Mouse (Mus musculus) layer of hippocampus, adult 18-20 months (tissue): ENCODE results near the gene Polrmt. TPM values are rescaled to one million over a fixed set of nuclear protein-coding genes. Genes with fewer than 3 reads are reported as not detected.
"Not testable (repeated sequence)": the region's sequence is repeated elsewhere in the genome, so short reads cannot be mapped to it uniquely, and the experiment has no call there.

ENCODE experiments used
- DNase-seq, 2 experiments: peaks; one replicate each; pipeline ENCODE4 v3.0.0; 2022; ENCODE audit warnings: low spot score in 2 of 2
- total RNA-seq, 2 experiments: library from RNA; stranded (reverse); gene quantifications; 2 replicates each; pipeline ENCODE4 v1.2.3; 2021

Gene Polrmt
- total RNA-seq, 2 experiments from 2014 or later, result 42.4 to 51.3 TPM

DNA sequence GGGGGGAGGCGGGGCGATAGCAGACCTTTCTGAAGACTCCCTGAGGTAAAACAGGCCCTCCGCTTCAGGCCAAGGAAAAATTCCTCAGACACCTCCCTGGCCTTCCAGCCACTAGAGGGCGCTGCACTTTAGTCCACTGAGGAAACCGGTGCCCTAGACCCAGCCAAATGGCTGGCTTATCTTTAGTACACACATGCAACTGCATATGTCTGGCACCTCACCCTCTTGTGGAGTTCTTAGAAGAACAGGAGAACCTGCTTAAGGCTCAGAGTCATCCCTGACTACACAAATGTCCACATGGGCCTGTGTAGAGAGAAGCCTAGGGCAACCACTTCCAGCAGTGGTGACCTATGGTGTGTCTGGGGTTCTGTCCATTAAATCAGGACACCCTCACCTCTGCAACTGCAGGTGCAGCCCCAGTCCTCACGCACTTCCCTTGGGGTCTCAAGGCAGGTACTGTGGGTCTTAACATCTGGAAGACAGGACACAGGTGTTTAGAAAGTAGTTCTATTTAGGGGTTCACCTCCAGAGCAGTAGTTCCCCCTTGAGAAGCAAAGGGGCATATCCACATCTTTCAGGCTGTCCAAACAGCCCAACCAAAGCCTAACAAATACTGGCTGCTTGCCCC is 33.8 kb downstream of the Polrmt start:
- DNase-seq, result peak; percentile 63 to 81

DNA sequence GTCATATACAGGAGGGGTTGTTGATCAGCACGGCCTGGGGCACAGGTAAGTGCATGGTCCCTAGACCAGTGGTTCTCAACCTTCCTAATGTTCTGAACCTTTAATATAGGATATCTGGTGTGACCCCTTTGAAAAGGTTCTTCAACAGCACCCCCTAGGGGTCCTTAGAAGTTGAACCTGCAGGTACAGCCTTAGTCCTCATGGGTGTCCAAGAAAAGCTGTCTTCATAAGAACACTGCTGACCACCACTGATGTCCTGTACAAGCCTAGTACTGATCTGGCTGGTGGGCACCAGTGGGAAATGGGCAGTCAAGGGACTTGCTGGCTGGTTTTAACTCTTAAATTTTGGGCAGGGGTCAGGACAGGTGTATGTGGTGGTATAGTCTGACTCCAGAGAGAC is 34.4 kb downstream of the Polrmt start:
- no peak for DNase-seq

DNA sequence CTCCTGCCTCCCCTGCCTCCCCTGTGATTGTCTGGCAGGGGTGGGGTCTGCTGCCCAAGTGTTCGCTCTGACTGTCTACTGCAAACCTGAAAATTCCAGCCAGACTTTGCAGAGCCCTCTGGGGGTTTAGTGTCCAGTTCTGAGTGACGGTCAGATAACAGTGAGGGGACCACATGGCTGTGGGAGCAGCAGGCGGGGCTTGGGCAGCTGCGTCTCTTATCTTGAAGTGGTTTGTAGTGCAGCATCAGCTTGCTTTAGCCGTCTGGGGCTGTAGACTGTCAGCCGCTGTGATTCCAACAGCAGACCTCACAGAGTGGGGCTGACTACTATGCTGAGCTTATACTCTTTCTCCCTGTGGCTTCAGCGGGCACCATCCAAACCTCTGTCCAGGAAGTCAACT is 37.1 kb downstream of the Polrmt start:
- no peak for DNase-seq

DNA sequence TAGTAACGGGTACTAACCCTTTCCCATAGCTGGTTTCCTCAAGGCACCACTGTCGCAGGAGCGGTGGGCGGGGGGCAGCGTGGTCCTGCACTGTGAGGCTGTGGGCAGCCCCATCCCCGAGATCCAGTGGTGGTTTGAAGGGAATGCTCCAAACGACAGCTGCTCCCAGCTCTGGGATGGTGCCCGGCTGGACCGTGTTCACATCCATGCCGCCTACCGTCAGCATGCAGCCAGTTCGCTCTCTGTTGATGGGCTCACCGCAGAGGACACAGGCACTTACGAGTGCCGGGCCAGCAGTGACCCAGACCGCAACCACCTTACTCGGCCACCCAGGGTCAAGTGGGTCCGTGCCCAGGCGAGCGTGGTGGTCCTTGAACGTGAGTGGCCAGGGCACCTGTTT is 37.7 kb downstream of the Polrmt start:
- DNase-seq, result no peak

DNA sequence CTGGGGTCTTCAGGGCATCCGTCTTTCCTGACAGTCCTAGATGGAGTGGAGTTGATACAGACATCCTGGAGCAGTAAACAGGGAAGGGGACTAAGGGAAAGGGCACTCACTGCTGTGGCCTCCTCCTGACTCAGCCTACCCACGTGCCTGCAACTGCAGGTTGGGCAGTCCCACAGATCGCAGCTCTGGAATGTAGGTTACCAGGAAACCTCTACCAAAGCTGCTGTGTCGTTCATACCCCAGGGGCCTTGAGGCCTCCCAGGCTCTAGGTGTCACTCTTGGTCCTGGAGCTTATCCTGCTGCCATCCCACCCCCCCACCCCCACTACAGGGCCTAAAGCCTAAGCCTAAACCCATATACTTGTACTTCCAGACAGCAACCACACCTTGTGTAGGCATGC is 38.6 kb downstream of the Polrmt start:
- no peak for DNase-seq

DNA sequence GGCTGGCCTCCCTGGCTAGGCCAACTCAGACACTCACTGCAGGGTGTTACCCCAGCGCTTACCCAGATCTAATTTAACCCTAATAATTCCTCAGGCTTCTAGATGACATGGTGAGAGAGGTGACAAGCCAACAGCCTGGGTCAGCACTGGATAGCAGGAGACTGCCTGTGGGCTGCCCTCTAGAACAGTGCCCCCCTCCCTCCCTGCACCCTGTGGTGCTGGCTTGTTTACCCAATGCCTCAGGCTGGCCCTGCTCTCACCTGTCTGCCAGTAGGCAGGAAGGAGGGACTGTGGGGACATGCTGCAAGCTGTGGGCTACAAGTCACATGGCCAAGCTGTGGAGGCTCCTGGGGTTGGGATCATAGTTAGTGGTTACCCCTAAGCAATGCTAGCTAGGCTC is 39.2 kb downstream of the Polrmt start:
- no peak for DNase-seq

DNA sequence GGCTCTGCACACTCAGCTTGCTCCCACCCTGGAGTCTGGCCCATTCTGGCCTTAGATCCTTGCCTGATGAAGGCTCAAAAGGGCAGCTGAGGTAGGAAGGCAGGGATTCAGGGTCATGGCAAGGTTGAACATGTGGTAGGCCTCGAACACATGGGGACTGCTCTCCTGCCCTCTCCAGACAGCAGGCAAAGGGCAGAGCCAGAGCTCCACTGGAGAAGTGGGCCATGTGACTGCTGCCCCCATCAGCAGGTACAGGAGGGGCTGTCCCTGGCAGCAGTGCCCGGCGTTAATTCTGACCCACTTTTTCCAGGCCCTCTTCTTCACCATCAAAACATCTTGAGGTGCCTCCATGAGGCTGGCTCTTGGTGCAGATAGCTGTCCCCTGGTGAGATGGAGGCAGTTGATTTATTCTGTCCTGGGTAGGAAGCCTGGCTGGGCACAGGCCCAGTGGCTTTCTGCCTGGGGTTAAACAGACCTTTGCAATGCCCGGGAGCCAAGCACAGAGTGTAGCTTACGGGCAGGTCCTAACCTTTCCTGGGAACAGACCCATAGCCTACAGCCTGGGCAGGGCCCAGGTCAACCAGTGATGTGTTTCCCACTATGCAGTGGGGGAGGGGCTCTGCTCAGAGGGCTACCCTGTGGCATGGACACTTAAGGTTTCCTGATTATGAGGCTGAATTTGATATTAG is 39.8 kb downstream of the Polrmt start:
- no peak for DNase-seq

DNA sequence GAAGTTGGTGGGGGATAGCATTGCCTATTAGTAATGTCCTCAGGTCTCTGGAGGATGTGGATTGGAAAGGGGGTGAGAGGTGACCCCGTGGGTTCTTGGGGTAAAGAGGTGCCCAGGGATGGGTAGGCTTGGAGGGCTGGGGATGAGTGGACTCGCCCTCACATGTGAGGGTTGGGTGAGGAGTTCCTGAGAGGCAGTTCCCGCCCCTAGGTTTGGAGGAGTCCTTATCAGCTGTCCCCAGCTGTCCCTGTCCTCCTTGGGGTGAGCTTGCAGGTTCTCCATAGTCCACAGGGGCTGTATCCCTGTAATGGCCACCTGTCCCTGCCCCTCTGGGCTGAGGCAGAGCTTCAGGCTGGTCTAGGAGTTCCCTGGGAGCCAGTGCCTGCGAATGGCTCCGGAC is 40.4 kb downstream of the Polrmt start:
- DNase-seq, result no peak

DNA sequence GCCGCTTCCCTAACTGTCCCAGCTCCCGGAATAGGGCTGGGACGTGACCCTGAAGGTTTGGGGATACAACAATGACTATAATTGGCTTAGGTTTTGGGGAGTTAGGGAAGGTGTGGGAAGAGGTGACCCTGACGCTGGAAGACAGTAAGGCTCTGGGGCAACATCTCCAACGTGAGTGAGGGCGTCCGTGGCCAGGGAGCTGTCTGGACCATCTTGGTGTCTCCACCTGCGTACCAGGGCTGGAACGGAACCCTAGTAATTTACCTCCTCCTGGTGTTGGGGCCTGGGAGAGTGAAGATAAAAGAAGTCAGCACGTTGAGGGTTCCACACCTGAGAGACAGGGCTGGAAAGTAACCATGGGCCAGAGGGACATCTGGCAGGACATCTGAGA is 41.4 kb downstream of the Polrmt start:
- no peak for DNase-seq

DNA sequence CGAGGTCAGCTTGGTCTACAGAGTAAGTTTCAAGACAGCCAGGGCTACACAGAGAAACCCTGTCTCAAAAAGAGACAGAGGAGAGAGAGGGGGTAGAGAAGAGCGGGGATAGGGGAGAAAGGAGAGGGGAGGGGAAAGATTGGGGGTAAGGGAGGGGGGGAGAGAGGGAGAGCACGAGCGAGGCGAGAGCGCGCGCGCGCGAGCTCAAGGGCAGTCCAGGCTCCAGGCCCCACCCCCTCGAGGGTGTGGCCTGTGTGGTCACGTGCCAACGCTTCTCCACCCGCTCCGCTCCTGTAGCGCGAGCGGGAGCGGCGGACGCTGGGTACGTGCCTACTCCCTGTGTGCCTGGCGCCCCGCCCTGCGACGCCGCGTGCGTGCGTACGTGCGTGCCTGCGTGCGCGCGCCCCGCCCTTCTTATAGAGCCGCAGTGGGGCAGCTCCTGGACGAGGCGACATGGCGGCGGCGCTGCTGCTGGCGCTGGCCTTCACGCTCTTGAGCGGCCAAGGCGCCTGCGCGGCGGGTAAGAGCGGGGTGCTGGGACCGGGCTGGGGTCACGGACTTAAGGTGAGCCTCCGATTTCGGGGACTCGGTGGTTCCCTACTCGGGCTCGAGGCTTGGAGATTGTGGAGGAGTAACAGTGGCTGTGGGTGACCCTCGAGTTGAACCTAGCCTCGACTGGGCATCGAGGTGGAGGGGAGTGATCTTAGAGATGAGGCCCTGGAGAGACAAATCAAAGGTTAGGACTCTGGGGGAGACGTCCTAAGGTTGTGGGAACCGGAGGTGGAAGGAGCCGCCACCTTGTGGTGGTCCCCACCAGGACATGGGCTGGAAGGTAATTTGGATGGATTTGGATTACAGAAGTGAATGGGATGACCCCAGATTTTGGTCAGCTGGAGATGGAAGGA is 42.1 kb downstream of the Polrmt start, which contains the start of gene Bsg:
Gene Bsg (plus strand): TSS at position 427 of the 905 bp plus-strand sequence.
- peak; percentile 97 to 99 for DNase-seq

DNA sequence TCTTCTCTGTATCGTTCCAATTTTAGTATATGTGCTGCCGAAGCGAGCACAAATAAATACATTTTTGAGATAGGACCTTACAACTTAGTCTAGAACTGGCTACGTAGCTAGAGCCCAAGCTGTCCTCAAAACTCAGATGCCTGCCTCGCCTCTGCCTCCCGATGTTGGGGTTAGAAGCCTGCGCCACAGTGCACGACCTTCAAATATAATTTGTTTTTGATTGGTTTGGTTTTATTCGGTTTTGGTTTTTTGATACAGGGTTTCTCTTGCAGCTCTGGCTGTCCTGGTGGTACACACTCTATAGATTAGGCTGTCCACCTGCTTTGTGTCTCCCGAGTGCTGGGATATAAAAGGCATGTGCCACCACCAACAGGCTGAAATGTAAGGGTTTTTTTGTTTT is 42.8 kb downstream of the Polrmt start:
- no peak for DNase-seq

DNA sequence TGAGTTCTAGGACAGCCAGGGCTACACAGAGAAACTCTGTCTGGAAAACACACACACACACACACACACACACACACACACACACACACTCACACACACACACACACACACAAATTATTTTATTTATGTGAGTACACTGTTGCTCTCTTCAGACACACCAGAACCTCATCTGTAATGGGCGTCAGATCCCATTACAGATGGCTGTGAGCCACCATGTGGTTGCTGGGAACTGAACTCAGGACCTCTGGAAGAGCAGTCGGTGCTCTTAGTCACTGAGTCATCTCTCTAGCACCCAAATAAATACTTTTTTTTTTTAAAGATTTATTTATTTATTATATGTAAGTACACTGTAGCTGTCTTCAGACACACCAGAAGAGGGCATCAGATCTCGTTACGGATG is 43.4 kb downstream of the Polrmt start:
- not testable (repeated sequence) for DNase-seq

DNA sequence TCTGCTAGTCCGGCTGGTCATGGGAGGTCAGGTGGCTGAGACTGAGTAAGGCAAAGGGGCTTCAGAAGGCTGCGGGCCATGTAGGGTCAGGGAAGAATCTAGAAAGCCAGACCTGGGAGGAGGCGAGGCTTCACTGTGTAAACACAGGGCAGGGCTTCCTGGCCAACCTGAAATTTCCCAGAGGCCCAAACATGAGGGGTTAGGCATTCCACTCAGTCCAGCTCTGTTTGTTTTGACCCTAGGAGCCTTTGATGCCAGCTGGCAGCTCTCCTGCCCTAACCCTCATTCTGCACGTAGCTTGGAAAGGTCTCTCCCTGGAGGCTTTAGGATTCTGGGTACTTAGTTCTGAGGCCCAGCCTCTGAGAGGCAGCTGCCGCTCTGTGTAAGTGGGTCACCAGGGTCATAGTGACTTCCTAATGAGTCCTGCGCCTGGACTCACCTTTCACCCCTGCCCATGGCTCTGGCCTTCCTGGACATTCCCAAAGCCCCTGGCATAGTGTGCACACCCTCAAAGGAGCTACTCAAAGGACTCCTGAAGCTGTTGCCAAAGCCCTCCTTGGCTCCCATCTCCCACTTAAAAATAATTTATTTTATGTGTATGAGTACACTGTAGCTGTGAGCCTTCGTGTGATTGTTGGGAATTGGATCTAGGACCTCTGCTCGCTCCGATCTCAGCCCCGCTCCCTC is 44.8 kb downstream of the Polrmt start:
- DNase-seq, result no peak

DNA sequence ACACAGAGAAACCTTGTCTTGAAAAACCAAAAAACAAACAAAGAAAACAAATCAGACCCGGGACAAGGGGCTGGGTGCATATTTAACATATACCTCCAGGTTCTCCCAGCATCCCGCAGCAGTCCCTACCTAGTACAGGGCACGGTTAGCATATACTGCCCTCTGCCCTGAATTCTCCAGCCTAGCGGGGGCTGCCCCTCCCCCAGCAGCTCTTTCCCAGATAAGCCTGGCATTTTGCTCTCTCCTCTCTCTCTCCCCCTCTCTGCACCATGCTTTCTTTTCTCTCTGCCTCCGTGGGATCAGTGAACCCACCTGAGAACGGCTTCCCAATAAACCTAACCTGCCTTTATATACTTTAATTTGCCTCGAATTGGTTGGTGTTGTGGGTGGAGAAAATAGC is 45.7 kb downstream of the Polrmt start:
- no peak for DNase-seq

DNA sequence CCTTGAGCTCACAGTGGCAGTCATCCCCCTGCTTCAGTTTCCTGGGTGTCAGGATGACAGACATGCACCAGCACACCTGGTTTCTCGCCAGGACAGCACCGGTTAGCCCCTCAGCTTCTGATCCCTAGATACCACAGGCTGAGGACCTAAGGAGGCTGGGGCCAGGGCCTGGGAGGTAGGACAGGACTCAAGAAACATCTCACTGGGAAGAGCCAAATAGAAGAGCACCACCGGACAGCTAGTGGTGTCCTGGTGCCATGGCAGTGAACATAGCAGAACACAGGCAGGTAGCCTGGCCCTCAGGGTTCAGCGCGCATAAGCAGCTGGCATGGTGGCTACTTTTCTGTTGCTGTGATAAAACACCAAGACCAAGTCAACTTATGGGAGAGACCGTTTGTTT is 47.9 kb downstream of the Polrmt start:
- no peak for DNase-seq

DNA sequence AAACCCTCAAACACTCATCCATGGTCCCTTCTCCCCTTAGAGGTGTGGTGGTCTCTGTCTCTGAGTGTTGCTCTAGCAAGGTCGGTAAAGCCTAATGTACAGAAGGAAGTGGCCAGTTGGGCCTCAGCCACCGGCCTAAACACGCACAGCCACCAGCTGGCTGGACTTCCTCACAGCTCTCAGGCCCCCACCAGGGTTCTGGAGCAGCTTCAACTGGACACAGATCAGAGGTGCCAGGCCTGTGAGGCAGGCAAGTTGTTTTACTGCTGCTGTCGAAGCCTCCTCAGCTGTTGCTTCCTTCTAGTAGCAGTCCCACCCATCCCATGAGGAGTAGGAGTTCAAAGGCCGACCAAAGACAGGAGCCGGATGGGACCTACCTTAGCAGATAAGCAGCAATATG is 48.5 kb downstream of the Polrmt start:
- DNase-seq, result no peak

DNA sequence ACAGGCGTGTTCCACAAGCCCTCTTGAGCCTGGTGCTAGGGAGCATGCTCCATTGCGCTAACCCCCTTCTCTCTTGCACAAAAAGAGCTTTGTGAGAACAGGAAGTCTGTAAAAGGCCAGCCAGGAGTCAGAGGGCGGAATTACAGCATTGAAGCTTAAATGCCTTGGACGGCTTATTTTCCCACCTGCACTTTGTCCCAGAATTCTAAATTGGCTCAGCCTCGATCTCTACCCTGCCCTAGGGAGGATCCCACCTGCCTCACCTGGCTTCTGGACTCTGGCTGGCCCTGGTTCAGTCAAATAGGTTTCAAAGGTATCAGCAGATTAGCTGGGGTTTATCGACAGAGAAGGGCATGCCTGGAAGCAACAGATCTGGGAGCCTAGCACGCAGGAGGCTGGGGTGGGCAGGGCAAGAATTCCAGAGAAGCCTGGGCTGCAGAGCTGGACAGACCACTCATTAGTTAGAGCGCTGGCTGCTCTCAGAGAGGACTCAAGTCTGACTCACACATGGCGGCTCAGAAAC is 50.2 kb downstream of the Polrmt start:
- DNase-seq, result no peak

DNA sequence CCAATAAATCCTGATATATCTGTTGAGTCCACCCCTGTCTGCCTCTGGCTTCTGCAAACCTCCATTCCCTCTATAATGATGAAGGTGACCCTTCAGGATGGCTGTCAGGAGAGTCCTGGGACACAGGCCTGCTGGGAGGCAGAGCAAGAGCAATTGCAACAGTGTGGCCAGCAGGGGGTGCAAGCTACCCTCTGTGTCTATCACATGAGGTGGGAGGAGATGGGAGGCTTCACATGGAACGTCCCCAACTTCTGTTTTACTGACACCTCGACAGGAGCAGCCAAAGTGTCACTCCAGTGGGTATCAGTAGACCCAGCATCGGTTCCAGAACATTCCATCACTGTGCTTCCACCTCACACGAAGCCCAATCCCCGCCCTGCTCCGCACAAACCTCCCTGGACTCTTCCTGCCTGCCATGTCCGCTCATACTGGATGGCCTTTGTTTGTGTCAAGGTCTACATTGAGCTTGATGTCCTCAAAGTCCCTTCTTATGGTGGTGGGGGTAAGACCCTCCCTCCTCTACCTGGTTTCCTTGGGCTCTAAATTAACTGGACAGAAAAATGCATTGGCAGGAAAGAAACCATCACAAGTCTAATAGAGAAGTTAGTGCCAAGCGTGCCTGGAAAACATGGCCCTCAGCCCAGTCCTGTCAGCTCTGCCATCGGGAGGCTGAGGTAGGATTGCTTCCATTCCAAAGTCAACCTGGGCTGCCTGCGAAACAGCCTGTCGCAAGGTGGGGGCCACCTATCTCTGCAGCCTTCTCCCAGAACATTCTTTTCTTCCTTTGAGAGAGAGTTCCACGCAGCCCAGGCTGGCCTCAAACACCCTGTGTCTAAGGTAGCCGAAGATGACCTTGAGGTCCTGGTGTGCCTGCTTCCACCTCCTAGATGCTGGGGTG is 50.9 kb downstream of the Polrmt start:
- DNase-seq, result peak in 1 of 2 experiments; percentile 76

DNA sequence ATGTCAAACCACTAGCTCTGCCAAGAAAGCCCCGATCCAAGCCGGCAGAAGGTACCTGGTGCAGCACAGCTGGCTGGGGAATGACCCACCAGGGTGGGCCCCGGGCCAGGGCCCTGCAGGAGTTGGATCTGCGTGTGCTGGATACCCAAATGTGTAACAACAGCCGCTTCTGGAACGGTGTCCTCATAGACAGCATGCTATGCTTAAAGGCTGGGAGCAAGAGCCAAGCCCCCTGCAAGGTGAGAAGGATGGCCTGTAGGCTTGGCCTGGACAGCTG is 52.1 kb downstream of the Polrmt start:
- no peak for DNase-seq

DNA sequence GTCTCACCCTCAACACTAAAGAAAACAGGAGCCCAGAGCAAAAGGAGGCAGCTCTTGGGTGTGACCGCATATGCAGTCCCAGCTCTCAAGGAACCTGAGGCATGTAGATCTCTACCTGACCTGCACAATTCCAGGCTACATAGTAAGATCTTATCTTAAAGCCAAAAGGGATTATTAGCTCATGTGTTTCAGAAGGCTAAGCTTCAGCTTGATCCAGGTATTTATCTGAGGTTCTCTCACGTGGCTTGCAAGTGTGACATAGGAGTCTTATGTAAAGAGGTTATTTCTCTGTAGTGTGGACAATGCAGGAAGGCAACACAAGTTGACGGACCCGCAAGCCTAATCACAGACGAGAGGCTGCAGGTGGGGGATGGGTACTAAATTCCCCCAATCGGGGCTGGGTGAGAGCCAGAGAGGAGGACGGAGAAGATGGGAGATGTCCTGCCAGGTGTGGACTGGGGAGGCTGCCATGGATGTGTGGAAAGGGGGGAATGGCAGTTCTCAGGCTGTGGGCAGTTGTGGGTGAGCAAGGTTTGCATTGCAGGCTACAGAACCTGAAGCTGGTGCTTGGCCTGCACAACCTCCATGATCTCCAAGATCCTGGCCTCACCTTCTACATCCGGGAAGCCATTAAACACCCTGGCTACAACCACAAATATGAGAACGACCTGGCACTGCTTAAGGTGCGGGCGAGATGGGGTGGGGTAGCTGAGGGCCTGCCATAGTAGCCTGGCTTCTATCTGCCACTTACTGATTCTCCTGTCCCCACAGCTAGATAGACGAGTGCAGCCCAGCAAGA is 52.6 kb downstream of the Polrmt start:
- no peak for DNase-seq
